In the genomic region with DNA sequence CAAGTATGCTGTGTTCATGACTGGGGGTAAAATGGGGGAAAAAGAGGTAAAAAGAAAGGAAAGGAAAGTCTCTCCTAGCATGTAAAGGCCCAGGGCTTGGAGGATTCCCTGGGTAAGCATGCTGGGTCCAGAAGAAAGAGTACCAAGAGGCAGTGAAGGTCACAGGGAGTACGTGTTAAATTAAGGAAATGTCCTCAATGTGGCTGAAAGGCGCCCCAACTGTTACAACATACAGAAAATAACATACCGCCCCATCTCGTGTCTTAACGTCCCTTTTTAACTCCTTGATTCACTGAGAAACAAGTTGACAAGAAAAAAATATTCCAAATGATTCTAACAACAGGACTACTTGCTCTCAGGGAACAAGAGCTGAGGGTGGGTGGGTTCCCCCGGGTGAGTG, we compare ENCODE assay signal across 15 mouse cellular contexts. TPM values are rescaled to one million over a fixed set of nuclear protein-coding genes. Genes with fewer than 3 reads are reported as not detected.
DNase-seq lines count a peak whose midpoint lies in the region; ATAC-seq and TF ChIP-seq lines count a peak whose summit lies in the region.
"Had no signal": no experiment of that assay in that cellular context is flagged by ENCODE, and none has a peak within 500 bp of the region (broad histone marks: within the 10 kb centered on the region; RNA-seq: fewer than 3 reads in every experiment).

No protein-coding gene starts in this region.

- 61% methylated on average over 6 of the region's 6 CpGs for WGBS in kidney, adult 2 months
- 71% methylated on average over 6 of the region's 6 CpGs for WGBS in embryonic facial prominence, embryonic 12.5 days
- 60% methylated on average over 6 of the region's 6 CpGs for WGBS in limb, embryonic 14.5 days

- no peak for DNase-seq in kidney, adult 2 months
- DNase-seq in kidney, adult 18-20 months: no peak
- DNase-seq in limb, embryonic 14.5 days (ENCODE audit: low spot score): no peak
- no peak for DNase-seq in frontal cortex, adult 2 months (ENCODE audit: extremely low spot score in 1 of 2, low spot score in 1 of 2)
- DNase-seq in cerebellum, adult 8-10 months: no peak
- no peak for DNase-seq in layer of hippocampus, postnatal 14 days (ENCODE audit: low spot score in 2 of 2)
- DNase-seq: cerebellum, adult 18-20 months; kidney, adult 8-10 months; spleen, adult 18-20 months; thymus, adult 18-20 months had no signal

- H3K4me3 ChIP-seq in kidney, adult 2 months (ENCODE audit: insufficient read depth, low read depth, low read length): no peak overlapping the region
- 0 out of 2 replicates have a peak overlapping the region, but pooled peaks have one; percentile 37 for H3K4me3 ChIP-seq in E14TG2a.4 (replicated peaks; ENCODE audit: low read length)
- no peak overlapping the region for H3K4me3 ChIP-seq in embryonic facial prominence, embryonic 12.5 days
- H3K4me3 ChIP-seq in limb, embryonic 14.5 days (replicated peaks; ENCODE audit: low read length): no peak overlapping the region
- H3K4me3 ChIP-seq: midbrain, embryonic 12.5 days had no signal

- H3K27ac ChIP-seq in kidney, adult 2 months (ENCODE audit: insufficient read depth, low read depth, low read length): peak overlapping the region; percentile 52
- H3K27ac ChIP-seq in embryonic facial prominence, embryonic 12.5 days: peak overlapping the region; percentile 43
- peak overlapping the region; percentile 33; the same call in 1 of the 2 replicates for H3K27ac ChIP-seq in limb, embryonic 14.5 days (replicated peaks; ENCODE audit: low read depth, low read length)
- H3K27ac ChIP-seq: liver, embryonic 14.5 days; midbrain, embryonic 12.5 days had no signal

- peaks cover 16% of the 10 kb centered on the region for H3K4me1 ChIP-seq in kidney, adult 2 months (ENCODE audit: control insufficient read depth, insufficient read depth, low read length)
- H3K4me1 ChIP-seq in E14TG2a.4 (replicated peaks; ENCODE audit: low read depth, low read length): peaks cover 86% of the 10 kb centered on the region
- peaks cover 55% of the 10 kb centered on the region for H3K4me1 ChIP-seq in embryonic facial prominence, embryonic 12.5 days
- peaks cover 46% of the 10 kb centered on the region for H3K4me1 ChIP-seq in limb, embryonic 14.5 days (ENCODE audit: control insufficient read depth, insufficient read depth, low read length)

- no peak overlapping the region for H3K4me2 ChIP-seq in embryonic facial prominence, embryonic 12.5 days (replicated peaks)
- no peak overlapping the region for H3K4me2 ChIP-seq in limb, embryonic 14.5 days (replicated peaks; ENCODE audit: low read depth, low read length, severe bottlenecking)
- H3K4me2 ChIP-seq: midbrain, embryonic 12.5 days had no signal

- no peak overlapping the region for H3K9ac ChIP-seq in embryonic facial prominence, embryonic 12.5 days
- H3K9ac ChIP-seq in limb, embryonic 14.5 days (ENCODE audit: low read depth, low read length, severe bottlenecking): no peak overlapping the region
- H3K9ac ChIP-seq: liver, embryonic 14.5 days; midbrain, embryonic 12.5 days had no signal

- TF ChIP-seq POLR2A in kidney, adult 2 months (IDR thresholded peaks at IDR 0.05; ENCODE audit: low read depth, low read length): no peak
- TF ChIP-seq POLR2A in limb, embryonic 14.5 days (IDR thresholded peaks at IDR 0.05; ENCODE audit: borderline replicate concordance, extremely low read depth, insufficient read depth, insufficient read length): no peak

- H3K36me3 ChIP-seq in kidney, adult 2 months (ENCODE audit: control insufficient read depth, insufficient read depth, low read length): no peaks in the 10 kb centered on the region
- peaks cover 27% of the 10 kb centered on the region for H3K36me3 ChIP-seq in E14TG2a.4 (ENCODE audit: insufficient read depth, low read length)
- 0 out of 2 replicates have a peak, but pooled peaks cover 6% of the 10 kb centered on the region for H3K36me3 ChIP-seq in embryonic facial prominence, embryonic 12.5 days
- peaks cover 10% of the 10 kb centered on the region; the same call in 1 of the 2 replicates for H3K36me3 ChIP-seq in limb, embryonic 14.5 days (ENCODE audit: control insufficient read depth, insufficient read depth, low read length)
- H3K36me3 ChIP-seq: midbrain, embryonic 12.5 days had no signal

- no peaks in the 10 kb centered on the region for H3K9me3 ChIP-seq in E14TG2a.4 (ENCODE audit: low read length)
- H3K9me3 ChIP-seq in embryonic facial prominence, embryonic 12.5 days: no peaks in the 10 kb centered on the region
- H3K9me3 ChIP-seq in limb, embryonic 14.5 days (ENCODE audit: control insufficient read depth, low read length): no peaks in the 10 kb centered on the region
- H3K9me3 ChIP-seq: midbrain, embryonic 12.5 days had no signal

- H3K27me3 ChIP-seq in kidney, adult 2 months (replicated peaks; ENCODE audit: control insufficient read depth, insufficient read depth, low read length): no peaks in the 10 kb centered on the region
- H3K27me3 ChIP-seq in E14TG2a.4 (ENCODE audit: insufficient read depth, low read length): no peaks in the 10 kb centered on the region
- no peaks in the 10 kb centered on the region for H3K27me3 ChIP-seq in embryonic facial prominence, embryonic 12.5 days
- no peaks in the 10 kb centered on the region for H3K27me3 ChIP-seq in limb, embryonic 14.5 days (ENCODE audit: control insufficient read depth, insufficient read depth, low read length)
- H3K27me3 ChIP-seq: midbrain, embryonic 12.5 days had no signal

- no peak for ATAC-seq in embryonic facial prominence, embryonic 12.5 days (ENCODE audit: insufficient number of reproducible peaks, insufficient read depth, low FRiP score, low TSS enrichment)
- ATAC-seq in limb, embryonic 14.5 days (ENCODE audit: low FRiP score, low read depth): no peak
- ATAC-seq: CD4-positive, CD25-positive, alpha-beta regulatory T cell, adult 4 months had no signal

- TF ChIP-seq CTCF in kidney, adult 2 months (conservative IDR thresholded peaks at IDR 0.05; ENCODE audit: insufficient read depth, insufficient read length, low read depth, low read length): no peak
- no peak for TF ChIP-seq CTCF in E14TG2a.4 (conservative IDR thresholded peaks at IDR 0.05; ENCODE audit: low read length)

RNA-seq across cellular contexts. Expression of a gene that starts 36.7 kb away (rescaled TPM):
- polyA plus RNA-seq in kidney, adult 2 months (2012; rRNA removed): 15.9 and 22.8 TPM in 2 replicates
- polyA plus RNA-seq in embryonic facial prominence, embryonic 12.5 days (2016; fragmentation: Nextera tagmentation; extraction: Ambion mirVana): 25.4 and 26.0 TPM in 2 replicates
- polyA plus RNA-seq in limb, embryonic 14.5 days (2012; rRNA removed): 23.5 and 43.1 TPM in 2 replicates
- polyA plus RNA-seq in limb, embryonic 14.5 days (2014; fragmentation: Nextera tagmentation; extraction: Ambion mirVana): 12.0 and 14.7 TPM in 2 replicates
- 3.1 TPM in 2 replicates for polyA plus RNA-seq in frontal cortex, adult 2 months (2012; rRNA removed)
- total RNA-seq in layer of hippocampus, postnatal 14 days (2021): 1 to 10 TPM; 2.6 to 2.9 TPM
